Mouse (Mus musculus) stomach, postnatal 0 days (tissue): Measurements from ENCODE around the gene Il27ra. TPM values are rescaled to one million over a fixed set of nuclear protein-coding genes. Genes with fewer than 3 reads are reported as not detected.

Experiments used
- ATAC-seq: fragments of 200-750 bp; cut with Nextera tagmentation; 2 replicates; pipeline ENCODE4 v1.8.0; 2017; ENCODE audit not compliant: low FRiP score, low TSS enrichment
- DNase-seq: peaks from one replicate; pipeline ENCODE4 v3.0.0-alpha.2; 2016; ENCODE audit warnings: low spot score
- H3K27ac ChIP-seq: fragments of 300-500 bp; sonication (generic); replicated peaks from 2 replicates; pipeline ENCODE4 v1.5.1; 2014; ENCODE audit warnings: mild to moderate bottlenecking, control low read depth
- H3K27me3 ChIP-seq: fragments of 300-500 bp; sonication (generic); 2 replicates; pipeline ENCODE4 v1.6.1; 2014; ENCODE audit warnings: low read length; ENCODE audit not compliant: control insufficient read depth, insufficient read depth
- H3K36me3 ChIP-seq: fragments of 300-500 bp; sonication (generic); 2 replicates; pipeline ENCODE4 v1.6.1; 2014; ENCODE audit warnings: low read length, mixed read lengths; ENCODE audit not compliant: control insufficient read depth, insufficient read depth
- H3K4me1 ChIP-seq: fragments of 300-500 bp; sonication (generic); replicated peaks from 2 replicates; pipeline ENCODE4 v1.6.1; 2014; ENCODE audit warnings: antibody characterized with exemption; ENCODE audit not compliant: control insufficient read depth, insufficient read depth
- H3K4me2 ChIP-seq: fragments of 300-500 bp; sonication (generic); replicated peaks from 2 replicates; pipeline ENCODE4 v1.6.1; 2014; ENCODE audit warnings: low read depth, mild to moderate bottlenecking, control low read depth, moderate library complexity
- H3K4me3 ChIP-seq: fragments of 300-500 bp; sonication (generic); 2 replicates; pipeline ENCODE4 v1.5.1; 2014; ENCODE audit warnings: low read depth, low read length, control low read depth
- H3K9ac ChIP-seq: fragments of 300-500 bp; sonication (generic); 2 replicates; pipeline ENCODE4 v1.6.1; 2014; ENCODE audit warnings: mild to moderate bottlenecking, low read length, control low read depth, mixed read lengths
- H3K9me3 ChIP-seq: fragments of 300-500 bp; sonication (generic); 2 replicates; pipeline ENCODE4 v1.6.1; 2016; ENCODE audit warnings: low read length; ENCODE audit not compliant: control insufficient read depth
- CTCF ChIP-seq: IDR thresholded peaks from 2 replicates; pipeline ENCODE4 v1.5.1; 2016; ENCODE audit warnings: antibody characterized with exemption, low read depth, mild to moderate bottlenecking, moderate library complexity
- EP300 ChIP-seq: optimal IDR thresholded peaks from 2 replicates; pipeline ENCODE3; 2016; ENCODE audit warnings: antibody characterized with exemption
- WGBS: fragments of 180-500 bp; shearing (Covaris S2); extraction: QIAGEN DNeasy Blood & Tissue Kit; methylation state at CpG from one replicate; pipeline ENCODE4 v1.1.7; 2014; 5-methylcytosine and 5-hydroxymethylcytosine counted together
- polyA plus RNA-seq: library from polyadenylated mRNA; unstranded; fragments of >200 nt; fragmentation: Nextera tagmentation; extraction: Ambion mirVana; gene quantifications from 2 replicates; pipeline ENCODE4 v1.2.1, GENCODE M21; 2015

Il27ra gene
- polyA plus RNA-seq, 1 experiment from 2014 or later: 0.40 TPM

- H3K4me3 ChIP-seq: no peak overlapping the region
- no peaks in the 10 kb centered on the region for H3K36me3 ChIP-seq
- TF ChIP-seq EP300 (no peak), CTCF (peak; percentile 94)
- 1% methylated on average over 5 of the region's 5 CpGs for WGBS
- no peaks in the 10 kb centered on the region; the same call in 1 of the 2 replicates for H3K27me3 ChIP-seq
- no peaks in the 10 kb centered on the region for H3K9me3 ChIP-seq
- H3K4me2 ChIP-seq: no peak overlapping the region
- ATAC-seq (peak; percentile 38; the same call in 1 of the 2 replicates), DNase-seq (peak; percentile 76)
- H3K27ac ChIP-seq: no peak overlapping the region
- H3K4me1 ChIP-seq: no peaks in the 10 kb centered on the region
- H3K9ac ChIP-seq: no peak overlapping the region
These were observed 3.3 kb downstream of the Il27ra start for GRCm38 (mm10) chr8:84039050-84039449.

GRCm38 (mm10) chr8:84038015-84038414, 4.4 kb downstream of the Il27ra start:
- Histone ChIP-seq H3K9ac (no peak overlapping the region), H3K4me1 (no peaks in the 10 kb centered on the region), H3K9me3 (no peaks in the 10 kb centered on the region), H3K4me2 (no peak overlapping the region), H3K36me3 (no peaks in the 10 kb centered on the region), H3K4me3 (no peak overlapping the region), H3K27ac (no peak overlapping the region), H3K27me3 (no peaks in the 10 kb centered on the region)
- ATAC-seq (no peak), DNase-seq (no peak)
- TF ChIP-seq CTCF (no peak), EP300 (no peak)
- WGBS: 52% methylated on average over 5 of the region's 5 CpGs

GRCm38 (mm10) chr8:84032777-84033176, 9.6 kb downstream of the Il27ra start:
- H3K4me1 ChIP-seq: no peaks in the 10 kb centered on the region
- H3K36me3 ChIP-seq: no peaks in the 10 kb centered on the region
- TF ChIP-seq CTCF (no peak), EP300 (no peak)
- no peak overlapping the region for H3K4me3 ChIP-seq
- H3K9ac ChIP-seq: no peak overlapping the region
- no peaks in the 10 kb centered on the region for H3K27me3 ChIP-seq
- no peak overlapping the region for H3K4me2 ChIP-seq
- ATAC-seq: no peak
- no peak overlapping the region for H3K27ac ChIP-seq
- no peaks in the 10 kb centered on the region for H3K9me3 ChIP-seq
- DNase-seq: no peak
- 74% methylated on average over 4 of the region's 4 CpGs for WGBS

GRCm38 (mm10) chr8:84029272-84029671, 13.1 kb downstream of the Il27ra start:
- Histone ChIP-seq H3K4me2 (no peak overlapping the region), H3K9ac (no peak overlapping the region), H3K9me3 (no peaks in the 10 kb centered on the region), H3K27me3 (peaks cover 2% of the 10 kb centered on the region; the same call in 1 of the 2 replicates), H3K4me1 (0 out of 2 replicates have a peak, but pooled peaks cover 3% of the 10 kb centered on the region), H3K27ac (no peak overlapping the region), H3K4me3 (no peak overlapping the region), H3K36me3 (no peaks in the 10 kb centered on the region)
- TF ChIP-seq CTCF (no peak), EP300 (no peak)
- WGBS: 88% methylated on average over 5 of the region's 5 CpGs
- DNase-seq: no peak
- ATAC-seq: no peak

- Histone ChIP-seq H3K9ac (no peak overlapping the region), H3K4me2 (no peak overlapping the region), H3K27ac (no peak overlapping the region), H3K4me1 (peaks cover 10% of the 10 kb centered on the region; the same call in 1 of the 2 replicates), H3K27me3 (peaks cover 2% of the 10 kb centered on the region; the same call in 1 of the 2 replicates), H3K36me3 (no peaks in the 10 kb centered on the region), H3K4me3 (no peak overlapping the region), H3K9me3 (no peaks in the 10 kb centered on the region)
- TF ChIP-seq EP300 (no peak), CTCF (no peak)
- DNase-seq: no peak
- WGBS: 13% methylated on average over 10 of the region's 10 CpGs
- ATAC-seq: no peak
These were observed 14.9 kb downstream of the Il27ra start for GRCm38 (mm10) chr8:84027449-84027848.

GRCm38 (mm10) chr8:84025863-84026262, 16.5 kb downstream of the Il27ra start:
- Histone ChIP-seq H3K27me3 (peaks cover 2% of the 10 kb centered on the region; the same call in 1 of the 2 replicates), H3K9ac (peak overlapping the region; percentile 31; the same call in 1 of the 2 replicates), H3K4me2 (peak overlapping the region; percentile 74), H3K4me1 (peaks cover 13% of the 10 kb centered on the region), H3K36me3 (no peaks in the 10 kb centered on the region), H3K27ac (no peak overlapping the region), H3K4me3 (peak overlapping the region; percentile 40), H3K9me3 (no peaks in the 10 kb centered on the region)
- peak; percentile 55; the same call in 1 of the 2 replicates for ATAC-seq
- WGBS: 2% methylated on average over 41 of the region's 41 CpGs
- DNase-seq: peak; percentile 71
- no peak for TF ChIP-seq EP300
